Mouse (Mus musculus) small intestine, adult 2 months (tissue): ENCODE measurements around the gene Txn1.

Experiments used
- CTCF ChIP-seq: fragments of 200-500 bp; IDR thresholded peaks from 2 replicates; pipeline ENCODE4 v1.5.1; 2012; ENCODE audit warnings: low read depth, mild to moderate bottlenecking, control low read depth, inconsistent platforms, low read length, moderate library complexity, mixed read lengths; ENCODE audit not compliant: insufficient replicate concordance, insufficient read length; ENCODE audit errors: extremely low read depth
- POLR2A ChIP-seq: fragments of 200-500 bp; IDR thresholded peaks from 2 replicates; pipeline ENCODE4 v1.6.1; 2012; ENCODE audit warnings: low read depth, mild to moderate bottlenecking, control low read depth, inconsistent platforms, low read length, moderate library complexity

DNA sequence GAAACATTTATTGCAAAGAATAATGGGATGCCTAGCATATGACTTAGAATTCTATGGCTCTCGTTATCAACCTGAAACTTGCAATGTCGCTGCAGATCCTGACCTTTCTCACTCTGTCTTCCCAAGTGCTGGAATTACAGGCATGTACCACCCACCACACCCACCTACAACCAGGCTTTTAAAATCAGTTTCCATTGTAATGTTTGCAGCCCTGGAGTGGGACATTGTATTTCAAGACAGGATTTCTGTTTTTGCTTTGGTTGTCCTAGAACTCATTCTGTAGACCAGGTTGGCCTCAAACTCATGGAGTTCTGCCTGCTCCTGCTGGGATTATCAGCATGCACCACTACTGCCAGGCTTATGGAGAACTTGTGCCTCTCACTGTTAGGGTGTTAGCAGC is 13.3 kb downstream of the Txn1 start:
- TF ChIP-seq CTCF = no peak
- TF ChIP-seq POLR2A = no peak
